Mouse (Mus musculus) brain, embryonic 18.5 days (tissue): ENCODE data around the gene Alpl.

ENCODE experiments used
- DNase-seq: peaks from one replicate; pipeline ENCODE4 v3.0.0-alpha.2; 2012; ENCODE audit warnings: low read depth, low spot score

The Alpl gene

GRCm38 (mm10) chr4:137737760-137738159 lies 58.4 kb downstream of the Alpl start:
- DNase-seq, result no peak

- no peak for DNase-seq
Observed at GRCm38 (mm10) chr4:137736220-137736701, 59.9 kb downstream of the Alpl start.

- DNase-seq, result no peak
Observed at GRCm38 (mm10) chr4:137733459-137733858, 62.7 kb downstream of the Alpl start.

GRCm38 (mm10) chr4:137732962-137733361 lies 63.2 kb downstream of the Alpl start:
- DNase-seq, result no peak

- DNase-seq, result no peak
Observed at GRCm38 (mm10) chr4:137732361-137732760, 63.8 kb downstream of the Alpl start.

GRCm38 (mm10) chr4:137731891-137732290 lies 64.3 kb downstream of the Alpl start:
- DNase-seq, result no peak

- DNase-seq, result no peak
Observed at GRCm38 (mm10) chr4:137730757-137731156, 65.4 kb downstream of the Alpl start.

GRCm38 (mm10) chr4:137730134-137730533 lies 66.0 kb downstream of the Alpl start:
- peak; percentile 76 for DNase-seq

GRCm38 (mm10) chr4:137729155-137729855 lies 66.9 kb downstream of the Alpl start:
- DNase-seq, result no peak

GRCm38 (mm10) chr4:137728399-137729154 lies 67.6 kb downstream of the Alpl start:
- no peak for DNase-seq

- no peak for DNase-seq
Observed at GRCm38 (mm10) chr4:137727506-137728187, 68.5 kb downstream of the Alpl start.

GRCm38 (mm10) chr4:137726739-137727505 lies 69.3 kb downstream of the Alpl start:
- DNase-seq, result no peak

GRCm38 (mm10) chr4:137725541-137726145 lies 70.5 kb downstream of the Alpl start:
- DNase-seq, result no peak

GRCm38 (mm10) chr4:137724766-137725165 lies 71.4 kb downstream of the Alpl start:
- DNase-seq, result no peak

- no peak for DNase-seq
Observed at GRCm38 (mm10) chr4:137724212-137724611, 72.0 kb downstream of the Alpl start.

GRCm38 (mm10) chr4:137723527-137723926 lies 72.7 kb downstream of the Alpl start:
- DNase-seq, result no peak

- DNase-seq, result no peak
Observed at GRCm38 (mm10) chr4:137722692-137723427, 73.3 kb downstream of the Alpl start.

GRCm38 (mm10) chr4:137722230-137722629 lies 74.0 kb downstream of the Alpl start:
- DNase-seq, result no peak

- DNase-seq, result no peak
Observed at GRCm38 (mm10) chr4:137721563-137721962, 74.6 kb downstream of the Alpl start.

- no peak for DNase-seq
Observed at GRCm38 (mm10) chr4:137719378-137720077, 76.7 kb downstream of the Alpl start.
